Mouse (Mus musculus) B cell, adult 2 months (primary cell): ENCODE data around the gene Psmd6.

Experiments
- DNase-seq, 2 experiments: peaks; one replicate each; pipeline ENCODE4 v3.0.0; 2022

Psmd6 gene

DNA sequence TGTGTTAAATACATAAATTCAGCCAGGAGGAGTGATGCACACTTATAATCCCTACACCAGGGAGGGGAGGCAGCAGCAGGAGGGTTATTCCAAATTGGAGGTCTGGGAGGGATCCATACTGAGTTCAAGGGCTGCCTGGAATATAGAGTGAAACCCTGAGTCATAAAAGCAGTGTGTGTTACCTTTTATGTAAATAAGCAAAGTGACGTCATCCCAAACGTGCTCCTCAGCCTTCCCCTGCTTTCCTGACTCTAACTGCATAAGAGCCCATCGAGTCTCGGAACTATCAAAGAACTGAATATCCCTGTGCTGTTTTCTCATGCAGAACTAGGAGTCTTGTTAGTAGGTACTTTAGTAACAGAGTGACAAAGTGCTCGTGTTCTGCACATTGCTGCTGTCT is 57.4 kb downstream of the Psmd6 start:
- no peak for DNase-seq

DNA sequence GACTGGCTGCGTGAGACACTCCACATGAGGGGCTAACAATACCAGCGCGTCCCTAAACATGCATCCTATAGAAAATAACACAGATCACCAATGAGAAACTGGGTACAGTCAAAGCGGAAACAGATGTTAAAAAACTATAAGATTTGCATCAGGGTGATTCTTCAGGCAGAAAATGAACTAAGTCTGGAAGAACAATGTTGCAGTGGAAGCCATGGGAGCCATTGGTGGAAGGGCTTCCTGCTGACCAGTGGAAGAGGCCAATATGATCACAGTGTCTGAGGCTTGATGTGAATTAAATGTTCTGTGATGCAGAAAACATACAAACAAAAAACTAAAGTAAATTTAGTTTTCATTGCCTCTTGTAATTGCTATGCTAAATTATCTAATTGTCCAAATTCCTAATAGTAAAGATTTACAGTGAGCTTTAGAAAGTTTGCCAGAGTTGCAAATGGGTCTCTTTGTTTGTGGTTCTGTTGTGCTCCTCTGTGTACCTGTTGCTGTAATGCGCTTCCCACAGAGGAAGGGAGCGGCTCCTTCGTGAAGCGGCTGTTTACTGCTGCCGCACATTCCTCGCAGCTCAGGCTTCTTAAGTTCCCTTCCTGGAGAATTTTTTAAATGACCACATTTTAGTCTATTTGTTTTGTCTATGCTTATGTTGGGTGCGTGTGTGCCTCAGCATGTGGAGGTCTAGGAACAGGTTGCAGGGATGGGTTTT is 58.1 kb downstream of the Psmd6 start:
- DNase-seq = no peak
